Mouse (Mus musculus): Measurements from ENCODE around the gene Rsrc1.

GRCm38 (mm10) chr3:67378215-67378614 is 397.0 kb downstream of the Rsrc1 start:
- TF ChIP-seq CTCF (IDR thresholded peaks at IDR 0.05; ENCODE audit: low read depth) (no peak), EP300 (IDR thresholded peaks at IDR 0.05; ENCODE audit: low read depth) (no peak)
